Comparison of ENCODE assay signal across 10 mouse cellular contexts in the genomic region with DNA sequence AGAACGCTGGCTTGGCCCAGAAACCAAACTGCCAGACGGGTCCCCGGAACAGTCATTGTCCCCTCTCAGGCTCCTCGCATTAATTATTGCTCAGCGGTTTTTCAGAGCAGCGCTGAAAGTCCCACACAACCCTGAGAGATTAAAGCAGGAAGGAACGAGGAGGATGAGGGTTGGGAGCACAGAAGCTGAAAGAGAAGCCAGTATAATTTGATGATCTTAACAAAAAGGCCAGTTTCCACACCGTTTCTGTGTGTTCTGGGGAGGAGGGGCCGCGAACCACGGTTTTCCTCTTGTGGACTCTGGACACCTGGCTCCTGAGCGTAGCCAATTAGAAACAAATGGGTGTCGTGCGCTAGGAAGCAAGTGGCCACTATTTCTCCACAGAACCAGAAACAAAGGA.
A peak's percentile ranks its signal among the peaks of the same experiment; 100 is the strongest.
DNase-seq lines count a peak whose midpoint lies in the region; ATAC-seq and TF ChIP-seq lines count a peak whose summit lies in the region.
"Had no signal": no experiment of that assay in that cellular context is flagged by ENCODE, and none has a peak within 500 bp of the region (broad histone marks: within the 10 kb centered on the region; RNA-seq: fewer than 3 reads in every experiment).

No protein-coding gene starts in this region.

- WGBS in lung, embryonic 14.5 days: 3% methylated on average over 14 of the region's 14 CpGs
- under 1% methylated on average over 14 of the region's 14 CpGs for WGBS in hindbrain, embryonic 10.5 days
- under 1% methylated on average over 14 of the region's 14 CpGs for WGBS in midbrain, embryonic 10.5 days

- no peak overlapping the region for H3K9ac ChIP-seq in lung, embryonic 14.5 days

- no peaks in the 10 kb centered on the region for H3K36me3 ChIP-seq in lung, embryonic 14.5 days (ENCODE audit: insufficient read depth)
- H3K36me3 ChIP-seq in hindbrain, embryonic 10.5 days: no peaks in the 10 kb centered on the region
- no peaks in the 10 kb centered on the region for H3K36me3 ChIP-seq in midbrain, embryonic 10.5 days

- no peak overlapping the region for H3K27ac ChIP-seq in lung, embryonic 14.5 days (ENCODE audit: low read depth)
- peak overlapping the region; percentile 82 for H3K27ac ChIP-seq in hindbrain, embryonic 10.5 days
- peak overlapping the region; percentile 87 for H3K27ac ChIP-seq in midbrain, embryonic 10.5 days (replicated peaks)

- no peak for DNase-seq in lung, embryonic 14.5 days
- no peak for DNase-seq in lung, postnatal 4 days
- peak; percentile 49 for DNase-seq in hindbrain, embryonic 10.5 days (ENCODE audit: low spot score)
- DNase-seq in midbrain, embryonic 10.5 days (ENCODE audit: low spot score): peak; percentile 49
- peak; percentile 35 to 44 for DNase-seq in thymus, postnatal 36 days
- no peak for DNase-seq in adipocyte (ENCODE audit: low spot score)
- DNase-seq in testis, postnatal 14 days (ENCODE audit: low spot score): no peak
- no peak for DNase-seq in spleen, adult 18-20 months

- H3K4me2 ChIP-seq in lung, embryonic 14.5 days: peak overlapping the region; percentile 51

- 0 out of 2 replicates have a peak overlapping the region, but pooled peaks have one; percentile 1 for H3K4me3 ChIP-seq in lung, embryonic 14.5 days (ENCODE audit: low read depth, low read length)
- H3K4me3 ChIP-seq in hindbrain, embryonic 10.5 days: peak overlapping the region; percentile 46
- peak overlapping the region; percentile 49 for H3K4me3 ChIP-seq in midbrain, embryonic 10.5 days
- H3K4me3 ChIP-seq: myocyte had no signal

- no peak for TF ChIP-seq CTCF in lung, embryonic 14.5 days (IDR thresholded peaks at IDR 0.05; ENCODE audit: low read depth)

- ATAC-seq in lung, embryonic 14.5 days (ENCODE audit: insufficient read depth): peak; percentile 14; the same call in 1 of the 2 replicates
- ATAC-seq: Patski had no signal

- no peaks in the 10 kb centered on the region for H3K4me1 ChIP-seq in lung, embryonic 14.5 days (ENCODE audit: insufficient read depth)
- peaks cover 23% of the 10 kb centered on the region for H3K4me1 ChIP-seq in hindbrain, embryonic 10.5 days (replicated peaks)
- peaks cover 22% of the 10 kb centered on the region for H3K4me1 ChIP-seq in midbrain, embryonic 10.5 days

- no peaks in the 10 kb centered on the region for H3K9me3 ChIP-seq in lung, embryonic 14.5 days (ENCODE audit: low read depth, low read length)
- no peaks in the 10 kb centered on the region for H3K9me3 ChIP-seq in hindbrain, embryonic 10.5 days
- H3K9me3 ChIP-seq in midbrain, embryonic 10.5 days (replicated peaks): no peaks in the 10 kb centered on the region

- H3K27me3 ChIP-seq in lung, embryonic 14.5 days (ENCODE audit: insufficient read depth, low read length): peaks cover 12% of the 10 kb centered on the region
- peaks cover 34% of the 10 kb centered on the region for H3K27me3 ChIP-seq in hindbrain, embryonic 10.5 days (ENCODE audit: insufficient read depth, poor library complexity, severe bottlenecking)
- H3K27me3 ChIP-seq in midbrain, embryonic 10.5 days (ENCODE audit: low read depth, poor library complexity, severe bottlenecking): peaks cover 28% of the 10 kb centered on the region

Comparison
In these comparisons a context has a peak if more than half of its experiments do, and no peak if none do; other contexts are left out.
1. DNase-seq: peak in hindbrain, embryonic 10.5 days (single experiment), midbrain, embryonic 10.5 days (single experiment) and thymus, postnatal 36 days (2 of 2); none in lung, embryonic 14.5 days (single experiment), lung, postnatal 4 days (0 of 2), adipocyte (single experiment), testis, postnatal 14 days (single experiment) and spleen, adult 18-20 months (0 of 2).
2. Peak in every context shown above with its lines, with median percentiles within 50 percentile points of each other: H3K4me3 ChIP-seq.